Mouse (Mus musculus) bone marrow macrophage, adult 2 months (primary cell): Measurements from ENCODE around the gene Aup1.

Source experiments
- CTCF ChIP-seq: IDR thresholded peaks from 2 replicates; pipeline ENCODE4 v1.5.1; 2012; ENCODE audit warnings: low read depth, mild to moderate bottlenecking, low read length, moderate library complexity
- POLR2A ChIP-seq: IDR thresholded peaks from 2 replicates; pipeline ENCODE4 v1.6.1; 2012; ENCODE audit warnings: mild to moderate bottlenecking, low read depth, low read length, borderline replicate concordance

GRCm38 (mm10) chr6:83034463-83035055 is 19.8 kb upstream of the Aup1 start:
- TF ChIP-seq CTCF, result no peak
- no peak for TF ChIP-seq POLR2A
